Mouse (Mus musculus): ENCODE measurements around the gene Marc1.

The Marc1 gene

DNA sequence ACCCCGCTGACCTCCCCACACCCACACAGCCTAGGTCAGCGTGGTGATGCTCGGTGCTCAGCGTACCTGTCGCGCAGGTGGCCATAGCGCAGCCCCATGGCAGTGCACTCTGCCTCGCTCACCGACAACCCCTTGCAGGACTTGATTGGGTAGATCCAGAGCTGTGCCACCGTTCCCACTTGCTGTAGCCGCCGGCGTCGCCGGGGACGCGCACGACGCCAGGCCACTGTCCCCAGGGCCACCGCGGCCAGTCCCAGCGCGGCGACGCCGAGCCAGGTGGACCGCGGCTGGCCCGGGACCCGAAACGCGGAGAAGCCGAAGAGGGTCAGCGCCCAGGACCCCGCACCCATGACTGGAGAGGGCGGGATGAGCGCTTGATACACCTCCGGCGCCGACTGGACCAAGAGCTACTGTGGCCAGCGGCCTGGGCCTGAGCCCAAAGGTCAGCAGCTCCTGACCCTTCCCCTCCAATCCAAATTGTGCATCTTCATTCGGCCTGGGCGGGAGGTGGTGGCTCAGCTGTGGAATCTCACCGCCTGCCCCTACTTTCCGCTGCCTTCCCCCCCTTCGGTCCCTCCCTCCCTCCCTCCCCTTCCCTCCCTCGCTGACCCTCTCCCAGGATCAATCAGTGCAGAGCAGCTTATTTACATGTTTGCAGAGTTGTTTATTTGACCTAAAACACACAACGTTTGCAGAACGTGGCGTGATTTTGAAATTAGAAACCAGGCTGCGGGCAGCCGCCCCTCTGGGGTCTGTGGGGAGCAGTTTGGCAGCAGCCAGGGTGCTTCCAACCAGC, at the start of gene Marc1:
Marc1 (minus strand) TSS at position 534 of the 796 bp plus-strand sequence.
- DNase-seq = peak; percentile 88

GRCm38 (mm10) chr1:184860276-184860675, 49.2 kb upstream of the Marc1 start:
- DNase-seq = peak; percentile 97

DNA sequence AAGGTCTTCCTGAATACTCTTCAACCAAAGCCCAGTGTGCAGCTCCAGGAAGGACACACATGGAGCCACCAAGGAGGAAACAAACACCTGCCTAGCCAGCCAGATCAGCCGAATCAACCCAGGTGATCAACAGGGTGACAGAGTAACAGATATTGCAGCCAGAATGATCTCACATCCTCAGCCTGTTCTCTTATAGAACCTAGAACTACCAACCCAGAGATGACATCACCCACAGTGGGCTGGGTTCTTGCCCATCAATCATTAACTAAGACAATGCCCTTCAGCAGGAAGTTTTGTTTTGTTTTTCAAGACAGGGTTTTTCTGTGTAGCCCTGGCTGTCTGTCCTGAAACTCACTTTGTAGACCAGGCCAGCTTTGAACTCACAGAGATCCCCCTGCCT, 47.1 kb upstream of the Marc1 start:
- DNase-seq = no peak

GRCm38 (mm10) chr1:184857216-184857615, 46.1 kb upstream of the Marc1 start:
- DNase-seq = no peak

DNA sequence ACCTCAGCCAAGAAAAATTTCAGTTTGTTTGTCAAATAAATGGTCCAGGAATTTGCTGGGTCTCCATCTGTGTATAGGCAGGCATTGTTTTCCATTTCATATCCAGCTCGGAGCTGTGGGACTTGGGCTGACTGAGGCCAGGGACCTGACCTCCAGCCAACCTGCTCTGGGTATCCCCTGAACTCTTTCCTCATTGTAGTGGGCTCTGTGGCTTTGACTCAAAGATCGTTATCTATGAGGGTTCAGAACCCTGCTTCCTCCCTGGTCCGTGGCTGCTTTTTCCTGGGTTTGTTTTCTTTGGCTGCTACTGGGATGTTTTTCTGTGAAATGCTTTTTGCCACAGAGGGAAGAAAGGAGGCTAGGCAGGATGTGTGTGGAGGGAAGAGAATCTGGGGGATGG, 42.8 kb upstream of the Marc1 start:
- peak; percentile 95 for DNase-seq

DNA sequence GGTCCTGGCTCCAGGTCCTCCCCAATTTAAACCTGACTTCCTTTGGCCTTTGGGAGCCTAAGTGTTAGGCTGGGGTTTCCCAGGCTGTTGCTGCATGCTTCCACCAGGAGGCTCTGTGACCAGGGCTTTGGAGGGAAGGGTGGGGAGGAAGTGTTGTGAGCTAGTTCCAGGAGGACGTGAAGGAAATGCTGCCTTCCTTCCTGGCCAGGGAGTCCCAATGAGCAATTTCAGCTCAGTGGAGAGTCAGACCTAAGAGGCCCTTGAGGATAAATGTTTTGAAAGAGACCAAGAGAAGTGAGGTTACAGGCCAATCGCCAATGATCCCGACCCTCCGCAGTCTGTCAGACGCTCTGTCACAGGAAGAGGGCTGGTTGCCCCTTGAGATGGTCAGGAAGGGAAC, 42.2 kb upstream of the Marc1 start:
- peak; percentile 99 for DNase-seq

GRCm38 (mm10) chr1:184851741-184852618, 40.9 kb upstream of the Marc1 start:
- DNase-seq = peak; percentile 99

- DNase-seq = peak; percentile 96
Measured at GRCm38 (mm10) chr1:184851166-184851565, 40.1 kb upstream of the Marc1 start.

- DNase-seq = no peak
Measured at GRCm38 (mm10) chr1:184846973-184847372, 35.9 kb upstream of the Marc1 start.

DNA sequence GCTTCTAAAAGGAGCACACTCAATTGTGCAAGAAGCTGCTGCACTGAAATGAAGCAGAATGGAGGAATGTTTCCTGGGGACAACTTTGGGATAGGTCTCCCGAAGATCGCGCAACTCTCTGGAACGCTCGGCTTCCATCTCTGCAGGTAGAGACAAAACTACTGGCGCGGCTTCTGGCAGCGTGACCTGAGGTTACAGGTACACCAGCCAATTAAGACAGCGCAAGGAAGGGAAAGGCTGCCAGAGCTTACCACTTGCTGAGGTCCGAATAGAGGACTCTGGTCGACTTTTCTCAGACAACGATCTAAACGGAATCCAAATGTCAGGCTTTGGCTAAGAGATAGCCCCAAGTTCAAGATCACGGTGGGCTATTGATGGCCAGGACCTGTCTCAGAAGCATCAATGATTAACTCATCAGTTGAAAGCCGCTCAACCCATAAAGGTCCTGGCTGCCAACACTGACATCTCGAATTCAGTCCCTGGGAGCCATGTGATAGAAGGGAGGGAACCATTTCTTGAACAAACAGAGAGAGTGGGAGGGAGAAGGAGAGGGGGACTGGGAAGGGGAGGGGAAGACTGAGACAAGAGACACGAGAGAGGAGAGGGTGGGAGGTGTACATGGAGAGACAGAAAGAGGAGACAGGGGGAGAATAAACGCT, 35.1 kb upstream of the Marc1 start, which contains the start of gene Marc2:
Marc2 (minus strand) TSS at position 360 of the 659 bp plus-strand sequence.
- DNase-seq = no peak

- peak; percentile 99 for DNase-seq
Measured at GRCm38 (mm10) chr1:184845111-184846071, 34.3 kb upstream of the Marc1 start.

DNA sequence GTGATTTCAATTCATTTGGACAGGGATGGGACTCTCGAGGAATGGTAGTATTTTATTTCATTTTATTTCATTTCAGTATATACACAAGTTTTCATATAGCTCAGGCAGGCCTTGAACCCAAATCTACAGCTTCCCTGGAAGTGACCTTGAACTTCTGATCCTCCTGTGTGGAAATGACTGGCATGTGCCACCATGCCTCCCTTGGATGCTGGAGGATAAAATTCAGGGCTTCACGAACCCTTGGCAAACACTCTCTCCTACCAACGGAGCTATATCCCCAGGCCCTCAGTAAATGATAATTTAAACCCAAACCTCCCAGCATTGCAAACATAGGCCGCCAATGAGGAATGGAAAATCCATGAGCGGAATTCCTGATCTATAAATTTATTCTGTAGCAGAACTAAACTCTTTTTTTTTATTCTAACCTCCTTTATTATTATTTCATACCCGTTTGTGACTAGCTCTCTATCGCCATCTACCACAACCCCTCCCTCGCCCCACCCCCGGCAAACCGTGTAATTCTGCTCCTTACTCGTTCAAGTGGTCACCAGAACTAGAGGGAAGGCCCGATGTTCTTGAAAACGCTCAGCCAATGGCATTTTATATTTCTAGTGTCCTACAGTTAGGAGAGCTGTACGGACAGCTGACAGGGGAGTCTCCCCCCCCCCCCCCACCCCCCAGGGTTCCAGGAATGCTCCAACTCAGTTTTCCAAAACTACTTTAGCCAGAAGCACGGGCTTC, 33.4 kb upstream of the Marc1 start:
- peak; percentile 92 for DNase-seq

DNA sequence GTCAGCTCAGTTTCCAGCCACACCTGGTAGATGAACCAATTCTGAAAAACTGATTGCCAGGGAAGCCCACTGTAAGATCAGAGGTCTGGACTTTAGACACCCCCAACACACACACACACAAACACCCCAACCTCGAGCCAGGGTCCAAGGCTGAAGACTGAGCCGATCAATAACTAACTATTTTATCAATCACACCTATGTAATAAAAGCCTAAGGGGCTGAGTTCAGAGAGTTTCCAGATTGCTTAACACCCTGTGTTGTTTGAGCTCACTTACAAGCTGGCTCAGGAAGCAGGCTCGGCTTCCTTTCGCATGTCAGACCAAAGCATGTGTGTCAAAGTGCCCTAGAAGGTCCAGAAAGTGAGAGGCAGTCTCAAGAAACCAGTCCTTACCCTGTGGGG, 26.5 kb upstream of the Marc1 start:
- DNase-seq = peak; percentile 79

- DNase-seq = no peak
Measured at GRCm38 (mm10) chr1:184836350-184836749, 25.2 kb upstream of the Marc1 start.

GRCm38 (mm10) chr1:184833499-184833898, 22.4 kb upstream of the Marc1 start:
- no peak for DNase-seq

- no peak for DNase-seq
Measured at GRCm38 (mm10) chr1:184832211-184832610, 21.1 kb upstream of the Marc1 start.

DNA sequence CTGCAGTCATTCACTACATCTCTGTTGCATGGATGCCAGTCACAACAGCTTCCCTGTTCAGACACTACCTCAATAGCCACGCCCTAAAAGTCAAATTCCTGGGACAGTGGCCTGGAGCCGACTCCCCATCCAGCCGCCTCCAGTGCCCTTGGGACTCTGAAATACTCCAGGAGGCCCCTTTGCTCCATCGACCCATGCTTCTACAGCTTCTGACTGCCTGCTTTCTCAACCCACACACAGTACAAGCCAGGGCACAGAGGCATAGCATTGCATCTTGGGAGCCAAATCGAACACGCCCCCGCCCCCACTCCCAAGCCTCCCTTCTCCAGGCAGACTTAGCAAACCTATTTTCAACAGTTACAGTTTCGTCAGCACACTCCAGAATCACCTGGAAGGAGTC, 18.8 kb upstream of the Marc1 start:
- DNase-seq = peak; percentile 87

DNA sequence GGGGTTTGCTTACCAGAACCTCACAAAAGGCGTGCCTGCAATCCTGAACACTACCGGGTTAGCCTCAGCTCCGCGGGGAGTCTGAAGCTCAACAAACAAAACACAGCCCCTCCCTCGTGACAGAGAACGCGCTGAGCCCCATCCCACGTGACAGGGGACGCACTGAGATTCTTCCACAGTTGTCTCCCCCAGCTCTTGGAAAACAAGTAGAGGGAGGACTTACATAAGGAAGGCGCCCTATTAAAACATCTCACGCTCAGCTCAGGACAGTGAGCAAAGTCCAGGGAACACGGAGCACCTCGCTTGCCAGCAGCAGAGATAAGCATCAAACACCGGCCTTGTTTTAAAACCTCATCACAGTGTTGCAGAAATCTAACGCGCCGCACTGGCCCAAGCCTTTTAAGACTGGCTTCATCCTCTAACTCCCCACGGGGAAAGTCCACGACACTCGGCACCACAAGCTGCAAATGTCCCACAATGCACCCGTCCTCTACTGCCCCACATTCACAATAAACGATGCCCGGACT, 16.1 kb upstream of the Marc1 start:
- DNase-seq = peak; percentile 94

GRCm38 (mm10) chr1:184825093-184825492, 14.0 kb upstream of the Marc1 start:
- DNase-seq = no peak

DNA sequence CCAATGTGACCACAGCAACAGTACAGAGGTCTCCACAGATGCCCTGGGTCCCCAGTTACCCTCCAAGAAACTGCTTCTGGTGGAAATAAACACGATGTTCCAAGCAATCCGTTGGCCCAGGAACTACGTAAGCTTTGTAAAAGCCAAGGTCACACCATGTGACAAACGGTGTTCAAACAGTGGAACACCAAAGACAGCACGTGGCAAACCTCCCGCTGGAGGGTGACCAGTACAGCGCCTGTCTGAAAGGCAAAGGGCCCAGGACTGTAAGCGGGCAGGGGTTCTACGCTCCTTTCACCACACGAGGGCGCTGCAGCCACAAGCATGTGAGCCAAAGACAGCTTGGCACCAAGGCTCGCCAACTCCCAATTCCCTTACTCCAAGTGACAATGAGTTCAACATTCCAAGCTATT, 13.3 kb upstream of the Marc1 start:
- peak; percentile 98 for DNase-seq

DNA sequence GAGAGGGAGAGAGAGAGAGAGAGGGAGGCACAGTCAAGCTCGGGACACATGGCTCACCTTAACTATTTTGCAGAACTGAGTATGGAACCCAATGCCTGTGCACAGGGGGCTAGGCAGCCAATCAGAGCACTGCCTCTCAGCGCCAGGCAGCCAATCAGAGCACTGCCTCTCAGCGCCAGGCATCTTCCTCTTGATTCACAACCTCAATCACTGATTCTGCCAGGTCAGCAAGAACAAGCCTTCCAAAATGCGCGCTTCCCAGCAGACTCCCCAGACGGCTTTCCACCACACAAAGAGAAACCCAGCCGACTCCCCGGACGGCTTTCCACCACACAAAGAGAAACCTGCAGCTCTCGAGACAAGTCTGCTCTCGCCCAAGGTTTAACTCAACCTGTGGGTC, 11.6 kb upstream of the Marc1 start:
- peak; percentile 92 for DNase-seq

Measured in heart, adult 11 months (tissue).